Mouse (Mus musculus) lung, embryonic 15.5 days (tissue): ENCODE measurements around the gene Rexo1. TPM values are rescaled to one million over a fixed set of nuclear protein-coding genes. Genes with fewer than 3 reads are reported as not detected.

Experiments used
- ATAC-seq: fragments of 200-750 bp; cut with Nextera tagmentation; 2 replicates; pipeline ENCODE4 v1.8.0; 2017; ENCODE audit warnings: moderate number of reproducible peaks, borderline replicate concordance; ENCODE audit not compliant: low FRiP score, low TSS enrichment; ENCODE audit errors: extremely low read depth
- H3K27ac ChIP-seq: fragments of 300-500 bp; sonication (generic); 2 replicates; pipeline ENCODE4 v1.5.1; 2015; ENCODE audit warnings: moderate library complexity, mild to moderate bottlenecking, inconsistent platforms
- H3K27me3 ChIP-seq: fragments of 300-500 bp; sonication (generic); 2 replicates; pipeline ENCODE4 v1.6.1; 2015; ENCODE audit warnings: inconsistent platforms
- H3K36me3 ChIP-seq: fragments of 300-500 bp; sonication (generic); 2 replicates; pipeline ENCODE4 v1.6.1; 2015; ENCODE audit warnings: inconsistent platforms
- H3K4me1 ChIP-seq: fragments of 300-500 bp; sonication (generic); 2 replicates; pipeline ENCODE4 v1.6.1; 2015; ENCODE audit warnings: inconsistent platforms
- H3K4me2 ChIP-seq: fragments of 300-500 bp; sonication (generic); 2 replicates; pipeline ENCODE4 v1.6.1; 2015; ENCODE audit warnings: inconsistent platforms, mild to moderate bottlenecking, moderate library complexity
- H3K4me3 ChIP-seq: fragments of 300-500 bp; sonication (generic); 2 replicates; pipeline ENCODE4 v1.5.1; 2015; ENCODE audit warnings: mild to moderate bottlenecking, inconsistent platforms
- H3K9ac ChIP-seq: fragments of 300-500 bp; sonication (generic); 2 replicates; pipeline ENCODE4 v1.6.1; 2015; ENCODE audit warnings: inconsistent platforms
- H3K9me3 ChIP-seq: fragments of 300-500 bp; sonication (generic); 2 replicates; pipeline ENCODE4 v1.6.1; 2016; ENCODE audit warnings: inconsistent platforms
- WGBS: fragments of 180-500 bp; shearing (Covaris S2); methylation state at CpG from one replicate; pipeline ENCODE4 v1.1.7; 2015; 5-methylcytosine and 5-hydroxymethylcytosine counted together
- polyA plus RNA-seq: library from polyadenylated mRNA; unstranded; fragments of >200 nt; fragmentation: Nextera tagmentation; extraction: Ambion mirVana; gene quantifications from 2 replicates; pipeline ENCODE4 v1.2.1, GENCODE M21; 2015

Rexo1 gene
- polyA plus RNA-seq, 1 experiment from 2014 or later = 25.8 TPM

- WGBS = 74% methylated on average over 2 of the region's 2 CpGs
- Histone ChIP-seq H3K36me3 (no peaks in the 10 kb centered on the region), H3K27me3 (peaks cover 18% of the 10 kb centered on the region), H3K9me3 (no peaks in the 10 kb centered on the region), H3K27ac (no peak overlapping the region), H3K4me1 (no peaks in the 10 kb centered on the region), H3K4me2 (no peak overlapping the region), H3K4me3 (no peak overlapping the region), H3K9ac (no peak overlapping the region)
- ATAC-seq = no peak
Measured at GRCm38 (mm10) chr10:80519287-80519686, 42.1 kb downstream of the Rexo1 start.

DNA sequence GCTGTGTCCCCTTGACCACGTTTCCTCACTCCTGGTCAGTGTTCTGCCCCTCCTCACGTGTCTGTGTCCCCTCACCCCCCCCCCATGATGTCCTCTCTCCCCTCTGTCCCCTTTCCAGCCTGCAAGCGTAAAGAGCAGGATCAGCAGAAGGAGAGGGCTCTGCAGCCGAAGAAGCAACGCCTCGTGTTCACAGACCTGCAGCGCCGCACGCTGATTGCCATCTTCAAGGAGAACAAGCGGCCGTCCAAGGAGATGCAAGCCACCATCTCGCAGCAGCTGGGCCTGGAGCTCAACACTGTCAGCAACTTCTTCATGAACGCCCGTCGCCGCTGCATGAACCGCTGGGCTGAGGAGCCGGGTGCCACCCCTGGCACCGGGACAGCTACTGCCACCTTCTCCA is 47.6 kb downstream of the Rexo1 start:
- no peak for ATAC-seq
- Histone ChIP-seq H3K9me3 (no peaks in the 10 kb centered on the region), H3K27ac (no peak overlapping the region), H3K4me3 (no peak overlapping the region), H3K4me2 (no peak overlapping the region), H3K27me3 (peaks cover 68% of the 10 kb centered on the region), H3K36me3 (no peaks in the 10 kb centered on the region), H3K9ac (no peak overlapping the region), H3K4me1 (peaks cover 5% of the 10 kb centered on the region; the same call in 1 of the 2 replicates)
- 7% methylated on average over 19 of the region's 19 CpGs for WGBS

- Histone ChIP-seq H3K36me3 (no peaks in the 10 kb centered on the region), H3K27me3 (peaks cover 82% of the 10 kb centered on the region), H3K27ac (no peak overlapping the region), H3K9ac (no peak overlapping the region; the same call in 1 of the 2 replicates), H3K9me3 (no peaks in the 10 kb centered on the region), H3K4me3 (no peak overlapping the region), H3K4me1 (peaks cover 5% of the 10 kb centered on the region; the same call in 1 of the 2 replicates), H3K4me2 (0 out of 2 replicates have a peak overlapping the region, but pooled peaks have one; percentile 60)
- ATAC-seq = no peak
- WGBS = 49% methylated on average over 10 of the region's 10 CpGs
Measured at GRCm38 (mm10) chr10:80510273-80510660, 51.1 kb downstream of the Rexo1 start.

- Histone ChIP-seq H3K4me1 (peaks cover 5% of the 10 kb centered on the region; the same call in 1 of the 2 replicates), H3K9ac (no peak overlapping the region; the same call in none of the 2 replicates), H3K27me3 (peaks cover 82% of the 10 kb centered on the region), H3K4me3 (peak overlapping the region; percentile 33), H3K9me3 (no peaks in the 10 kb centered on the region), H3K4me2 (peak overlapping the region; percentile 60), H3K36me3 (no peaks in the 10 kb centered on the region), H3K27ac (no peak overlapping the region)
- ATAC-seq = peak; percentile 23; the same call in 1 of the 2 replicates
- WGBS = 5% methylated on average over 20 of the region's 20 CpGs
Measured at GRCm38 (mm10) chr10:80509412-80510272, 51.7 kb downstream of the Rexo1 start.

DNA sequence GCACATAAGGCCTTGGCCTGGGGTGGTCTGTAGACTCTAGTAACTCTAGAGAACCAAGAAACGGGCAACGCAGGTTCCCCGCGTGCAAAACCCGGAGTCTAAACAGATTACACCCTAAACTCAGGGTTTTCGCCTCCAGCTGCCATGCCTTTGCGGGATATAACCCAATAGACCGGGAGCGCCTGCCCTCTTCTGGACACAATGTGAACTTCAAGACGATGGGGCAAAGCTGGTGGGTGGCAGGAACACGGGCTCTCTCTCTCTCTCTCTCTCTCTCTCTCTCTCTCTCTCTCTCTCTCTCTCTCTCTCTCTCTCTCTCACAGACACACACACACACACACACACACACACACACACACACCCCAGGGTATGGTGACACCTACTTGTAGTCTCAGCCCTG is 55.1 kb downstream of the Rexo1 start:
- Histone ChIP-seq H3K9ac (no peak overlapping the region), H3K4me3 (no peak overlapping the region), H3K27ac (no peak overlapping the region), H3K27me3 (peaks cover 80% of the 10 kb centered on the region), H3K9me3 (no peaks in the 10 kb centered on the region), H3K4me1 (peaks cover 11% of the 10 kb centered on the region), H3K4me2 (no peak overlapping the region), H3K36me3 (no peaks in the 10 kb centered on the region)
- WGBS = 2% methylated on average over 11 of the region's 11 CpGs
- no peak for ATAC-seq

- H3K36me3 ChIP-seq = no peaks in the 10 kb centered on the region
- no peak overlapping the region for H3K4me2 ChIP-seq
- no peak overlapping the region for H3K27ac ChIP-seq
- H3K4me3 ChIP-seq = no peak overlapping the region
- WGBS = 1% methylated on average over 9 of the region's 9 CpGs
- H3K27me3 ChIP-seq = peaks cover 80% of the 10 kb centered on the region
- no peak overlapping the region for H3K9ac ChIP-seq
- no peak for ATAC-seq
- H3K4me1 ChIP-seq = peaks cover 7% of the 10 kb centered on the region
- no peaks in the 10 kb centered on the region for H3K9me3 ChIP-seq
Measured at GRCm38 (mm10) chr10:80504724-80505123, 56.6 kb downstream of the Rexo1 start.

DNA sequence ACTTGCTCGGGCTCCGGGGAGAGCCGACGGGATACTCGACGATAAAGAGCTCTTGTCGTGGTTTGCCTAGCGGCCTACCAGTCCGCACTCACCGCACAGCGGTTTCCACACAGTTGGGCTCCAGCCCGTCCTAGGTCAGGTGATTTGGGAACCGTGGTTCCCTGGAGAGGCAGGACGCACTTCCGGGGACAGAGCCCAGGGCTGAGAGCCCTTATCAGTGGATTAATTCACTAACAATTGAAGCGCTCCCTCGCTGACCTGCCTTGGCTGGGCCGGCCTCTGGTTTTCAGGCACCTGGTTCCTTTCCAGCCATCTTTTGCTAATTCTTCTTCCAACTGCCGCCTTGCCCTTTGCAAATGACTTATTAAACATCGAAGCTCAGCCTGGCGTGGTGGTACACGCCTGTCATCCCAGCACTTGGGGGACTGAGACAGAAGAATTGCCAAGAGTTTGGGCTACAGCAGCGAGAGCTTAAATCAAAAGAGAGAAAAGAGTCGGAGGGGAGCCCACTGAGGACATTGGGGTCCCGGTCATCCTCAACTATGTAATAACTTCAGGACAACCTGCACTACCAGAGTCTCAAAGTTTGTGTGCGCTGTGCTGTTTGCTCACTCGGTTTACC is 57.6 kb downstream of the Rexo1 start:
- H3K9ac ChIP-seq = no peak overlapping the region
- no peaks in the 10 kb centered on the region for H3K9me3 ChIP-seq
- no peak overlapping the region for H3K4me2 ChIP-seq
- no peaks in the 10 kb centered on the region for H3K36me3 ChIP-seq
- peaks cover 5% of the 10 kb centered on the region; the same call in 1 of the 2 replicates for H3K4me1 ChIP-seq
- H3K27me3 ChIP-seq = peaks cover 84% of the 10 kb centered on the region
- ATAC-seq = peak; percentile 23; the same call in 1 of the 2 replicates
- H3K27ac ChIP-seq = no peak overlapping the region
- no peak overlapping the region; the same call in 1 of the 2 replicates for H3K4me3 ChIP-seq
- 3% methylated on average over 27 of the region's 27 CpGs for WGBS

- no peak overlapping the region for H3K27ac ChIP-seq
- H3K4me3 ChIP-seq = no peak overlapping the region
- H3K9me3 ChIP-seq = no peaks in the 10 kb centered on the region
- no peak overlapping the region for H3K9ac ChIP-seq
- H3K4me2 ChIP-seq = no peak overlapping the region
- peaks cover 5% of the 10 kb centered on the region; the same call in 1 of the 2 replicates for H3K4me1 ChIP-seq
- no peak for ATAC-seq
- no peaks in the 10 kb centered on the region for H3K36me3 ChIP-seq
- H3K27me3 ChIP-seq = peaks cover 88% of the 10 kb centered on the region
- WGBS = 2% methylated on average over 22 of the region's 22 CpGs
Measured at GRCm38 (mm10) chr10:80502819-80503314, 58.5 kb downstream of the Rexo1 start.

GRCm38 (mm10) chr10:80502291-80502690 is 59.1 kb downstream of the Rexo1 start:
- Histone ChIP-seq H3K27ac (no peak overlapping the region), H3K9me3 (no peaks in the 10 kb centered on the region), H3K4me1 (peaks cover 5% of the 10 kb centered on the region; the same call in 1 of the 2 replicates), H3K9ac (no peak overlapping the region), H3K27me3 (peaks cover 89% of the 10 kb centered on the region), H3K36me3 (no peaks in the 10 kb centered on the region), H3K4me2 (no peak overlapping the region), H3K4me3 (no peak overlapping the region)
- ATAC-seq = no peak
- WGBS = under 1% methylated on average over 7 of the region's 7 CpGs

- no peaks in the 10 kb centered on the region for H3K36me3 ChIP-seq
- no peak overlapping the region for H3K4me3 ChIP-seq
- under 1% methylated on average over 18 of the region's 20 CpGs for WGBS
- H3K27ac ChIP-seq = no peak overlapping the region
- H3K4me2 ChIP-seq = no peak overlapping the region
- H3K9ac ChIP-seq = no peak overlapping the region
- peaks cover 24% of the 10 kb centered on the region for H3K4me1 ChIP-seq
- no peaks in the 10 kb centered on the region for H3K9me3 ChIP-seq
- H3K27me3 ChIP-seq = peaks cover 98% of the 10 kb centered on the region
- no peak for ATAC-seq
Measured at GRCm38 (mm10) chr10:80496421-80496820, 64.9 kb downstream of the Rexo1 start.

DNA sequence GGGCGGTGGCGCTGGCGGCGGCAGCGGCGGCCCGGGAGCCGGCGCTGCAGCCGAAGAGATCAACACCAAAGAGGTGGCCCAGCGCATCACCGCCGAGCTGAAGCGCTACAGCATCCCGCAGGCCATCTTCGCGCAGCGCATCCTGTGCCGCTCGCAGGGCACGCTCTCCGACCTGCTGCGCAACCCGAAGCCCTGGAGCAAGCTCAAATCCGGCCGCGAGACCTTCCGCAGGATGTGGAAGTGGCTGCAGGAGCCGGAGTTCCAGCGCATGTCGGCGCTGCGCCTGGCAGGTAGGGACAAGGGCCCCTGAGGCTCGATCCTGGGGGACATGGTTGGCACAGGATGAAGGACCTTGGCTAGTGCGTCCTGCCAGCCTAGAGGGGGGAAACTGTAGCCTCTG is 65.5 kb downstream of the Rexo1 start:
- H3K36me3 ChIP-seq = no peaks in the 10 kb centered on the region
- no peaks in the 10 kb centered on the region for H3K9me3 ChIP-seq
- no peak for ATAC-seq
- H3K27me3 ChIP-seq = peaks cover 98% of the 10 kb centered on the region
- H3K9ac ChIP-seq = no peak overlapping the region
- H3K27ac ChIP-seq = no peak overlapping the region
- peak overlapping the region; percentile 42 for H3K4me3 ChIP-seq
- H3K4me2 ChIP-seq = peak overlapping the region; percentile 78
- H3K4me1 ChIP-seq = peaks cover 29% of the 10 kb centered on the region
- WGBS = 0% methylated on average over 35 of the region's 35 CpGs

DNA sequence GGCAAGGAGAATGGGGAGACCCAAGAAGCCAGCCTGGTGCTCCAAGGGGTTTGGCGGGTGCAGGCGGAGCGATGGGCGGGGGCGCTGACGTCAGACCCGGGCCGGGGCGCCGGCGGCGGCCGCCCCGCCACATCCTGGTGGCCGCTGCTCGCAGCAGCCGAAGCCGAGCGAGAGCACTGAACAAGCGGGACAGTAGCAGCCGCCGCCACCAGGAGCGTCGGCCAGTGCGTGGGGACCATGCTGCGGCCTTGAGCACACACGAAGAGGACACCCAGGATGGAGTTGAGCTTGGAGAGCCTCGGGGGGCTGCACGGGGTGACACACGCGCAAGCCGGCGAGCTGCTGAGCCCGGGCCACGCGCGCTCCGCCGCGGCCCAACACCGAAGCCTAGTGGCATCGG is 66.6 kb downstream of the Rexo1 start, which contains the start of gene Onecut3:
TSS of gene Onecut3 (plus strand) at position 104 of the 400 bp plus-strand sequence.
- Histone ChIP-seq H3K4me1 (peaks cover 41% of the 10 kb centered on the region), H3K27me3 (peaks cover 98% of the 10 kb centered on the region), H3K4me2 (peak within 1 kb of the TSS; percentile 78), H3K4me3 (peak within 1 kb of the TSS; percentile 42), H3K9ac (no peak within 1 kb of the TSS), H3K27ac (no peak within 1 kb of the TSS), H3K36me3 (no peaks in the 10 kb centered on the region), H3K9me3 (no peaks in the 10 kb centered on the region)
- no peak for ATAC-seq
- under 1% methylated on average over 40 of the region's 42 CpGs for WGBS
